Mouse (Mus musculus): ENCODE results near the gene Tie1.

DNA sequence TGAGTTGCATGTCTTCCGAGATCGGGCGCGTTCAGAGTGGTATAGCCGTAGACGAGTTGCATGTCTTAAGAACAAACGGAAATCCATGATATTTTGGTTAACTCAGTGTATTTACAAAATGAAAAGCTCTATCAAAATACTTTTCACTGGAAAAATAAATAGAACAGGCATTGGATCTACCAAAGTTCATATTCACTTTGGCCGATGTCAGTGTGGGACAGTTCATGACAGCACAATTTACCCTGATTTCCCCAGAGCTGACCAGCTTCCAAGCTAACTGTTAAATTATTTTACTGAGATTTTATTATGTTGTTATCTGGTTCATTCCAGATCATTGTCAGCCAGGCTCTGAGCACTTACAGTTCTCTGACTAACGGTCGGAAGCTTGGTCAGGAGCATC lies 600 bp upstream of the Tie1 start:
- TF ChIP-seq CTCF (conservative IDR thresholded peaks at IDR 0.05; ENCODE audit: insufficient read depth, insufficient read length, low read depth, low read length), result no peak
- no peak for TF ChIP-seq POLR2A (IDR thresholded peaks at IDR 0.05; ENCODE audit: low read depth, low read length)
